Mouse (Mus musculus) heart, adult 11 months (tissue): Measurements from ENCODE around the gene Olfr1272.
"Not testable (repeated sequence)": the region's sequence is repeated elsewhere in the genome, so short reads cannot be mapped to it uniquely, and the experiment has no call there.

Experiments used
- DNase-seq: peaks from one replicate; pipeline ENCODE4 v3.0.0; 2022

The Olfr1272 gene

GRCm38 (mm10) chr2:90292741-90293140 is at the start of gene Olfr1272:
TSS of gene Olfr1272 (minus strand) at chr2:90292841.
- DNase-seq = no peak

DNA sequence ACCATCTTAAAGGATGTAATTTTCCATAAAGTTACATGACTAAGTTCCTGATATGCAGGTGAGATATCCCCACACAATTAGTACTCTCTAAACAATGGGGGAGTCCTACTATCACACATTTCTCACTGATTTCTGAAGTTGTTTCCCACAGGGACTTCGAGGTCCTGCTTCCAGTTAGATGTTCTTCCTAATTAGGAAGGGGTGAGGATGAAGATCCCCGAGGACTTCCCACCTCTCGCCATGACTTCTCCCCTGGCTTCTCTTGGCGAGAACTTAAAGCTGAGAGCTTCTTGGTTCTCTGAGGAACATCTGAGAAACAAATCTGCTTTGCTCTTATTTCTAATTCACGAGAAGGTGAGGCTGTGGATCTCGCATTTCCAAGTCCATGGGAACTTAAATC is 29.3 kb upstream of the Olfr1272 start, which contains the start of gene Gm13769:
TSS of gene Gm13769 (plus strand) at position 301 of the 400 bp plus-strand sequence.
- DNase-seq = not testable (repeated sequence)

DNA sequence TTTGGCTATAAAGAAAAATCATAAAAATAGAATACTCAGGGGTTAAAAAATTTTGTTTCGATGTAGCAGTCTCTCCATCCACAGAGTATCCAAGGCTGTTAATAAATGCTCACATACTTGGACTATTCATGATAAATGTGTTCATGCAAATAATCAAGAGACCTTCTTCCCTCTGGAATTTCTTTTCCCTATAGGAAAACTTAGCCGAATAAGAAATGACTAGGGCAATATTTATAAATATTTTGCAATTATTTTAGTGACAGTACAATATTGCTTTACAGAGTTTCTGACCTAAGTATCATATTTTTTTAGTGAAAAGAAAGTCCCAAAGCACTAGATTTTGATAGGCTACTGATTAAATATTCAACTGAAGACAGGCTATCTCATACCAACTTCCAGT is 21.7 kb downstream of the Olfr1272 start, which contains the start of gene Olfr1271:
TSS of gene Olfr1271 (minus strand) at position 101 of the 400 bp plus-strand sequence.
- DNase-seq = no peak

DNA sequence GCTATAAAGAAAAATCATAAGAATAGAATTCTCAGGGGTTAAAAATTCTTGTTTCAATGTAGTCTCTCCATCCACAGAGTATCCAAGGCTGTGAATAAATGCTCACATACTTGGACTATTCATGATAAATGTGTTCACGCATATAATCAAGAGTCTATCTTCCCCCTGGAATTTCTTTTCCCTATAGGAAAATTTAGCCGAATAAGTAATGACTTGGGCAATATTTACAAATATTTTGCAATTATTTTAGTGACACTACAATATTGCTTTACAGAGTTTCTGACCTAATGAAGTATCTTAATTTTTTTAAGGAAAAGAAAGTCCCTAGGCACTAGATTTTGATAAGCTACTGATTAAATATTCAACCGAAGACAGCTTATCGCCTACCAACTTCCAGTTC is 35.1 kb downstream of the Olfr1272 start, which contains the start of gene Olfr142:
TSS of gene Olfr142 (minus strand) at position 101 of the 400 bp plus-strand sequence.
- DNase-seq = no peak
